Mouse (Mus musculus): ENCODE results near the gene Wdpcp.

DNA sequence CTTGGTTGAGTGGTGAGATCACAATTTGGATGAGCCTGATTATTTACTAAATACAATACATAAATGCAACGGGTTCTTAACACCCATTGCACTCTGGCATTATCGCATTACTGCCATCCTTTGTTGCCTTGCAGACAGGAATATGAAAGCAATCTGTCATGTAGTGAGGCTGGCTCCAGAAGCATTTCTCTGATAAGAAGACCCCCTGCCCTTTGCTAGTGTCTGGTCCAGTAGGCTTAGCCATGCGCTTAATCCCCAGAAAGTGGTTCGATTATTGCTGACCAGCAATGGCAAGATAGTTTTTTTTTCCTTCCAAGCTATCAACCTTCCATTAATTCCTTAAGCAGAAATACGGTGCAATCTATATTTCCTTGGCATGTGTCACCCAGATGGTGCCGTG, 122.1 kb downstream of the Wdpcp start:
- TF ChIP-seq CTCF (IDR thresholded peaks at IDR 0.05; ENCODE audit: control insufficient read depth, insufficient read depth, insufficient read length): no peak
- no peak for TF ChIP-seq USF1 (IDR thresholded peaks at IDR 0.05; ENCODE audit: low read depth)
- TF ChIP-seq MYOG (IDR thresholded peaks at IDR 0.05; ENCODE audit: control insufficient read depth, extremely low read depth, insufficient read length): no peak
- no peak for TF ChIP-seq MYOD1 (IDR thresholded peaks at IDR 0.05; ENCODE audit: control insufficient read depth, insufficient read length, low read depth)
- no peak for TF ChIP-seq MAX (IDR thresholded peaks at IDR 0.05)
